Mouse (Mus musculus) CH12.LX (cell line): ENCODE data around the gene Crlf1. TPM values are rescaled to one million over a fixed set of nuclear protein-coding genes. Genes with fewer than 3 reads are reported as not detected.
A peak's percentile ranks its signal among the peaks of the same experiment; 100 is the strongest.

Source experiments
- DNase-seq: peaks from one replicate; pipeline ENCODE4 v3.0.0-alpha.2; 2013; ENCODE audit errors: extremely low read depth
- H3K27ac ChIP-seq: 2 replicates; pipeline ENCODE4 v1.5.1; 2012; ENCODE audit warnings: low read depth, mild to moderate bottlenecking, control low read depth, moderate library complexity; ENCODE audit not compliant: insufficient read depth
- H3K27me3 ChIP-seq: replicated peaks from 2 replicates; pipeline ENCODE3; 2012; ENCODE audit warnings: inconsistent platforms
- H3K36me3 ChIP-seq, 2 experiments: replicated peaks in 1 of 2; 2 replicates each; pipeline versions ENCODE3 to v1.6.1; 2012; ENCODE audit warnings: inconsistent platforms in 1 of 2, low read length in 1 of 2, mild to moderate bottlenecking in 1 of 2, mixed read lengths in 1 of 2, moderate library complexity in 1 of 2; ENCODE audit not compliant: control insufficient read depth in 1 of 2, insufficient read depth in 1 of 2
- H3K4me1 ChIP-seq, 2 experiments: 2 replicates each; pipeline ENCODE4 v1.6.1; 2012; ENCODE audit warnings: inconsistent platforms in 1 of 2, moderate library complexity in 1 of 2; ENCODE audit not compliant: insufficient read depth in 2 of 2, control insufficient read depth in 1 of 2
- H3K4me2 ChIP-seq: 2 replicates; pipeline ENCODE4 v1.6.1; 2012; ENCODE audit warnings: low read depth, mild to moderate bottlenecking, control low read depth; ENCODE audit not compliant: poor library complexity, insufficient read depth, severe bottlenecking
- H3K4me3 ChIP-seq, 3 experiments: fragments of 150-350 bp in 1 of 3; sonication (generic) in 1 of 3; replicated peaks in 1 of 3; 2 replicates each; pipeline versions ENCODE3 to v1.5.1; 2011 to 2012; ENCODE audit warnings: low read depth in 2 of 3, low read length in 2 of 3, mild to moderate bottlenecking in 2 of 3, moderate library complexity in 2 of 3, control low read depth in 1 of 3, improper control_type of control experiment in 1 of 3, inconsistent platforms in 1 of 3, mixed read lengths in 1 of 3; ENCODE audit not compliant: poor library complexity in 1 of 3
- H3K79me2 ChIP-seq: replicated peaks from 2 replicates; pipeline ENCODE4 v1.6.1; 2012; ENCODE audit warnings: mild to moderate bottlenecking, moderate library complexity; ENCODE audit not compliant: control insufficient read depth, poor library complexity, insufficient read depth, severe bottlenecking; ENCODE audit errors: extremely low read depth
- H3K9ac ChIP-seq: 2 replicates; pipeline ENCODE4 v1.6.1; 2012; ENCODE audit warnings: low read depth, mild to moderate bottlenecking, control low read depth, moderate library complexity; ENCODE audit not compliant: insufficient read depth
- H3K9me3 ChIP-seq: replicated peaks from 2 replicates; pipeline ENCODE3; 2012; ENCODE audit warnings: low read length, inconsistent platforms, mixed read lengths
- BHLHE40 ChIP-seq: IDR thresholded peaks from 2 replicates; pipeline ENCODE4 v1.6.1; 2011; ENCODE audit warnings: mild to moderate bottlenecking, low read depth, low read length, improper control_type of control experiment
- CHD1 ChIP-seq: IDR thresholded peaks from 2 replicates; pipeline ENCODE4 v1.6.1; 2012; ENCODE audit warnings: low read depth, low read length, improper control_type of control experiment, inconsistent platforms
- E2F4 ChIP-seq: IDR thresholded peaks from 2 replicates; pipeline ENCODE4 v1.6.1; 2011; ENCODE audit warnings: low read depth, low read length, improper control_type of control experiment; ENCODE audit not compliant: insufficient replicate concordance
- ELF1 ChIP-seq: IDR thresholded peaks from 2 replicates; pipeline ENCODE4 v1.6.1; 2014; ENCODE audit warnings: low read depth, mild to moderate bottlenecking, inconsistent platforms, low read length, improper control_type of control experiment
- EP300 ChIP-seq: IDR thresholded peaks from 2 replicates; pipeline ENCODE4 v1.6.1; 2011; ENCODE audit warnings: low read length, improper control_type of control experiment
- GABPA ChIP-seq: IDR thresholded peaks from 2 replicates; pipeline ENCODE4 v1.6.1; 2012; ENCODE audit warnings: low read depth, low read length, improper control_type of control experiment, inconsistent platforms; ENCODE audit not compliant: insufficient replicate concordance
- JUND ChIP-seq: conservative IDR thresholded peaks from 2 replicates; pipeline ENCODE4 v1.6.1; 2011; ENCODE audit warnings: low read depth, low read length, improper control_type of control experiment
- KAT2A ChIP-seq: IDR thresholded peaks from 2 replicates; pipeline ENCODE4 v1.6.1; 2012; ENCODE audit warnings: low read length, improper control_type of control experiment, inconsistent platforms; ENCODE audit not compliant: insufficient replicate concordance
- MAX ChIP-seq: IDR thresholded peaks from 2 replicates; pipeline ENCODE4 v1.6.1; 2011; ENCODE audit warnings: low read length, improper control_type of control experiment
- MAZ ChIP-seq: IDR thresholded peaks from 2 replicates; pipeline ENCODE4 v1.6.1; 2012; ENCODE audit warnings: low read depth, mild to moderate bottlenecking, inconsistent platforms, low read length, improper control_type of control experiment, moderate library complexity
- MEF2A ChIP-seq: IDR thresholded peaks from 2 replicates; pipeline ENCODE4 v1.6.1; 2014; ENCODE audit warnings: low read depth, mild to moderate bottlenecking, inconsistent platforms, low read length, improper control_type of control experiment, borderline replicate concordance
- MXI1 ChIP-seq: IDR thresholded peaks from 2 replicates; pipeline ENCODE4 v1.6.1; 2011; ENCODE audit warnings: mild to moderate bottlenecking, low read depth, low read length, improper control_type of control experiment
- POLR2A ChIP-seq: IDR thresholded peaks from 2 replicates; pipeline ENCODE4 v1.6.1; 2011; ENCODE audit warnings: low read depth, mild to moderate bottlenecking, improper control_type of control experiment, low read length
- POLR2AphosphoS2 ChIP-seq: IDR thresholded peaks from 2 replicates; pipeline ENCODE4 v1.6.1; 2011; ENCODE audit warnings: low read depth, low read length, improper control_type of control experiment
- RAD21 ChIP-seq: IDR thresholded peaks from 2 replicates; pipeline ENCODE4 v1.6.1; 2011; ENCODE audit warnings: low read depth, mild to moderate bottlenecking, low read length, improper control_type of control experiment, moderate library complexity
- SIN3A ChIP-seq: IDR thresholded peaks from 2 replicates; pipeline ENCODE4 v1.6.1; 2012; ENCODE audit warnings: low read length, improper control_type of control experiment, inconsistent platforms
- TBP ChIP-seq: conservative IDR thresholded peaks from 2 replicates; pipeline ENCODE4 v1.6.1; 2011; ENCODE audit warnings: low read depth, low read length, improper control_type of control experiment
- TCF12 ChIP-seq: IDR thresholded peaks from 2 replicates; pipeline ENCODE4 v1.6.1; 2014; ENCODE audit warnings: low read depth, mild to moderate bottlenecking, inconsistent platforms, low read length, improper control_type of control experiment
- USF1 ChIP-seq: IDR thresholded peaks from 2 replicates; pipeline ENCODE4 v1.6.1; 2014; ENCODE audit warnings: low read depth, mild to moderate bottlenecking, inconsistent platforms, low read length, improper control_type of control experiment
- USF2 ChIP-seq: conservative IDR thresholded peaks from 2 replicates; pipeline ENCODE4 v1.6.1; 2011; ENCODE audit warnings: low read depth, low read length, improper control_type of control experiment
- ZKSCAN1 ChIP-seq: IDR thresholded peaks from 2 replicates; pipeline ENCODE4 v1.6.1; 2012; ENCODE audit warnings: low read depth, inconsistent platforms, low read length, improper control_type of control experiment, borderline replicate concordance
- ZMIZ1 ChIP-seq: IDR thresholded peaks from 2 replicates; pipeline ENCODE4 v1.6.1; 2012; ENCODE audit warnings: low read depth, mild to moderate bottlenecking, inconsistent platforms, low read length, improper control_type of control experiment
- dilution Hi-C: fragments of 300-500 bp; cut with MboI; formaldehyde crosslinking; loops from 2 replicates; pipeline ENCODE4 v1.14.3; 2020; ENCODE audit warnings: low sequenced_read_pairs; ENCODE audit not compliant: extremely low pct_unique_long_range_greater_than_20kb, extremely low pct_ligation_motif_present
- in situ Hi-C: fragments of 300-500 bp; cut with MboI; formaldehyde crosslinking; loops from 3 replicates; pipeline ENCODE4 v1.14.3; 2019; ENCODE audit warnings: low sequenced_read_pairs, low pct_ligation_motif_present, low pct_unique_long_range_greater_than_20kb, mixed read lengths
- polyA plus RNA-seq: library from polyadenylated mRNA; unstranded; fragments of >175 nt; gene quantifications from 2 replicates; pipeline ENCODE4 v1.2.1, GENCODE M21; 2012; ENCODE audit warnings: low read depth; ENCODE audit not compliant: insufficient read length
- total RNA-seq, 2 experiments: library from RNA; depleted of rRNA; stranded (reverse); fragments of 300-350 nt in 1 of 2; fragments of >200 nt in 1 of 2; gene quantifications; 2 replicates each; pipeline ENCODE4 v1.2.3; 2012 to 2014

Crlf1 gene
- total and polyA plus RNA-seq, 3 experiments, result 0.42 to 1.1 (median 0.44) TPM

DNA sequence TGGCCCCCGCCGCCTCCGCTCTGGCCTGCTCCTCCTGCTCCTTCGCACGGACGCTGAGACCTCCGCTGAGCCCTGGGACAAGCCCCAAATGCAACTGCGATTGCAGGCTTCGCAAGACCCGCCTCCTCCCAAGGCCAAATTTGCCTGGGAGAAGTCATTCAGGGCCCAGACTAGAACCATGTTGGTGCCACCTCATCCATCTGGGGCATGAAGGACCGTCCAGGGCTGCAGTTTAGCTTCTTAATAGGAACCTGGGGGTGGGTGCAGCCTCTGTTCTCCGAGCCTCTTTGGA lies 2.8 kb downstream of the Crlf1 start:
- H3K27me3 ChIP-seq, result peaks cover 86% of the 10 kb centered on the region
- H3K4me3 ChIP-seq, result no peak overlapping the region

DNA sequence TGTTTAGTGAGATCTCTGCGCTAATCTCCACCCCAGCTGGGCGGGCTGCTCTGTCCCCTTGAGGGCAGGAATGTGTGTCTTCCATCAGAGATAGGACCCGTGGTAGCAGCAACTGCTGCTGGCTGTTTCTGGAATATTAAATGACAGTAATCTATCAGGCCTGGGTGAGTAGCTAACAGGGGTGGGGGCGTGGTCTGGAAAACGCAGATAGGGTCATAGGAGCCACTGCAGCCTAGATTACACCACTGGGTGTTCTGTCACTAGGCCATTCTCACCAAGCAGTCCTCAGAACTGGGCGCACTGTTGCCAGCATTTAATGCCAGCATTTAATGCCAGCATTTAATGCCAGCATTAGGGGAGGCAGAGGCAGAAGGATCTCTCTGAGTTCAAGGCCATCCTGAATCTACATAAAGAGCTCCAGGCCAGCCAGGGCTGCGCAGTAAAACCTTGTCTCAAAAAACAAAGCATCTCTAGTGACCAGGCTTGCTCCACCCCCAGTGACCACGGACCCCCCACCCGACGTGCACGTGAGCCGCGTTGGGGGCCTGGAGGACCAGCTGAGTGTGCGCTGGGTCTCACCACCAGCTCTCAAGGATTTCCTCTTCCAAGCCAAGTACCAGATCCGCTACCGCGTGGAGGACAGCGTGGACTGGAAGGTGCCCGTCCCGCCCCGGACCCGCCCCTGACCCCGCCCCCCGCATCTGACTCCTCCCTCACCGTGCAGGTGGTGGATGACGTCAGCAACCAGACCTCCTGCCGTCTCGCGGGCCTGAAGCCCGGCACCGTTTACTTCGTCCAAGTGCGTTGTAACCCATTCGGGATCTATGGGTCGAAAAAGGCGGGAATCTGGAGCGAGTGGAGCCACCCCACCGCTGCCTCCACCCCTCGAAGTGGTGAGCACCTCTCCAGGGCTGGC lies 7.7 kb downstream of the Crlf1 start:
- peak overlapping the region; percentile 47 for H3K4me2 ChIP-seq
- H3K27me3 ChIP-seq, result peaks cover 39% of the 10 kb centered on the region
- no peak overlapping the region for H3K27ac ChIP-seq
- dilution Hi-C loops (no loop called here), in situ Hi-C loops (loop anchor here (10.0 kb wide), 1 partner anchor 86 kb away; no protein-coding TSS in a partner anchor)
- no peak overlapping the region for H3K9ac ChIP-seq
- no peaks in the 10 kb centered on the region for H3K9me3 ChIP-seq
- peaks cover 0 to 21% of the 10 kb centered on the region in 2 experiments for H3K36me3 ChIP-seq
- no peaks in the 10 kb centered on the region for H3K79me2 ChIP-seq
- no peak for DNase-seq
- TF ChIP-seq POLR2A, result 0 out of 2 replicates have a peak, but pooled peaks have one; percentile 23
- TF ChIP-seq ELF1, result no peak
- peak; percentile 79 for TF ChIP-seq BHLHE40
- peak overlapping the region in 2 of 3 experiments; percentile 33 to 40 for H3K4me3 ChIP-seq
- peaks cover 2 to 50% of the 10 kb centered on the region in 2 experiments for H3K4me1 ChIP-seq

More for the DNA sequence above, 2.8 kb downstream of the Crlf1 start:
- Histone ChIP-seq H3K4me2 (no peak overlapping the region), H3K79me2 (no peaks in the 10 kb centered on the region), H3K27ac (no peak overlapping the region), H3K36me3 (no peaks in the 10 kb centered on the region), H3K4me1 (peaks cover 0 to 27% of the 10 kb centered on the region in 2 experiments; a peak in 3 of 4 replicates), H3K9ac (no peak overlapping the region), H3K9me3 (no peaks in the 10 kb centered on the region)
- dilution Hi-C loops (no loop called here), in situ Hi-C loops (no loop called here)
- DNase-seq, result no peak
- TF ChIP-seq POLR2AphosphoS2 (no peak), USF2 (no peak), TCF12 (no peak), USF1 (no peak), RAD21 (no peak), MAX (no peak), SIN3A (no peak), TBP (no peak), ELF1 (no peak)

- Histone ChIP-seq H3K9me3 (no peaks in the 10 kb centered on the region), H3K79me2 (no peaks in the 10 kb centered on the region), H3K9ac (no peak overlapping the region), H3K4me1 (peaks cover 6 to 56% of the 10 kb centered on the region in 2 experiments), H3K36me3 (peaks cover 0 to 22% of the 10 kb centered on the region in 2 experiments), H3K4me2 (no peak overlapping the region), H3K4me3 (no peak overlapping the region), H3K27me3 (peaks cover 25% of the 10 kb centered on the region), H3K27ac (no peak overlapping the region)
- in situ Hi-C loops, result loop anchor here (10.0 kb wide), 1 partner anchor 87 kb away; no protein-coding TSS in a partner anchor
- no peak for DNase-seq
- TF ChIP-seq RAD21, result no peak
- no peak for TF ChIP-seq GABPA
- no peak for TF ChIP-seq EP300
- no peak for TF ChIP-seq BHLHE40
- TF ChIP-seq KAT2A, result no peak
- TF ChIP-seq MAZ, result no peak
- TF ChIP-seq ZKSCAN1, result no peak
- no peak for TF ChIP-seq E2F4
- TF ChIP-seq MAX, result no peak
- no peak for TF ChIP-seq MEF2A
- no peak for TF ChIP-seq CHD1
- TF ChIP-seq MXI1, result no peak
- no peak for TF ChIP-seq JUND
- TF ChIP-seq ZMIZ1, result no peak
- dilution Hi-C loops, result no loop called here
Observed at GRCm38 (mm10) chr8:70501820-70502529, 9.0 kb downstream of the Crlf1 start.
